Mouse (Mus musculus): Measurements from ENCODE around the gene Ubap2.

GRCm38 (mm10) chr4:41314141-41315129, 39.5 kb upstream of the Ubap2 start, which contains the start of gene Dcaf12:
- TF ChIP-seq CTCF (IDR thresholded peaks at IDR 0.05; ENCODE audit: low read depth), result no peak; the same call in 1 of the 2 replicates
- no peak for TF ChIP-seq EP300 (IDR thresholded peaks at IDR 0.05; ENCODE audit: low read depth)

Data from heart, postnatal 0 days (tissue).